Mouse (Mus musculus): ENCODE measurements at regions not wholly inside any gene's neighbourhood (a gene's known extent, or its start where the extent isn't known, plus 50 kb on each side); places are given as distances from the start of the nearest gene placed in this dataset.

DNA sequence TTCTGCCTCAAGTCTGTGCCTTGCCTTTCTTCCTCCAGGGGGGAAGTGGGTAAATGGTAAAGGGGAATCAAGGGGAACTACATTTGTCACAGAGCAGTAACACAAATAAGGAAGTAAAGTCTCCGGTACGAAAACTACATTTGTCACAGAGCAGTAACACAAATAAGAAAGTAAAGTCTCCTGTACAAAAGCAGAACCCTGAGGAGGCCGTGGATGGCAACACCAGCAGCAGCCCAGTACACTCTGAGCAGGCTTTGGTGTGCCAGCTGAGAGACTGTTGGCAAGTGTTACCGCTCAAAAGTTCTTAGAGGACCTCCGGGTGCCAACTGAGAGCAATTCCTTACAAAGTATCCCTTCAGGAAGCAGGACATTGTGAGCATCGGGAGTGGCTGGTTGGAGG lies 90.9 kb downstream of the Hes1 start:
- Histone ChIP-seq H3K9me3 (replicated peaks; ENCODE audit: control insufficient read depth, low read length) (no peaks in the 10 kb centered on the region), H3K4me1 (ENCODE audit: control insufficient read depth, insufficient read depth, low read length) (peaks cover 16% of the 10 kb centered on the region), H3K9ac (ENCODE audit: low read length) (peak overlapping the region; percentile 36; the same call in 1 of the 2 replicates), H3K4me2 (ENCODE audit: low read depth, low read length) (peak overlapping the region; percentile 24; the same call in 1 of the 2 replicates), H3K27ac (ENCODE audit: low read length) (peak overlapping the region; percentile 69; the same call in 1 of the 2 replicates), H3K36me3 (ENCODE audit: control insufficient read depth, insufficient read depth, low read length) (no peaks in the 10 kb centered on the region), H3K4me3 (replicated peaks; ENCODE audit: low read length) (no peak overlapping the region), H3K27me3 (ENCODE audit: control insufficient read depth, insufficient read depth, low read length) (no peaks in the 10 kb centered on the region)
- WGBS = 15% methylated on average over 6 of the region's 6 CpGs
- no peak for ATAC-seq (ENCODE audit: insufficient read depth, low FRiP score)

DNA sequence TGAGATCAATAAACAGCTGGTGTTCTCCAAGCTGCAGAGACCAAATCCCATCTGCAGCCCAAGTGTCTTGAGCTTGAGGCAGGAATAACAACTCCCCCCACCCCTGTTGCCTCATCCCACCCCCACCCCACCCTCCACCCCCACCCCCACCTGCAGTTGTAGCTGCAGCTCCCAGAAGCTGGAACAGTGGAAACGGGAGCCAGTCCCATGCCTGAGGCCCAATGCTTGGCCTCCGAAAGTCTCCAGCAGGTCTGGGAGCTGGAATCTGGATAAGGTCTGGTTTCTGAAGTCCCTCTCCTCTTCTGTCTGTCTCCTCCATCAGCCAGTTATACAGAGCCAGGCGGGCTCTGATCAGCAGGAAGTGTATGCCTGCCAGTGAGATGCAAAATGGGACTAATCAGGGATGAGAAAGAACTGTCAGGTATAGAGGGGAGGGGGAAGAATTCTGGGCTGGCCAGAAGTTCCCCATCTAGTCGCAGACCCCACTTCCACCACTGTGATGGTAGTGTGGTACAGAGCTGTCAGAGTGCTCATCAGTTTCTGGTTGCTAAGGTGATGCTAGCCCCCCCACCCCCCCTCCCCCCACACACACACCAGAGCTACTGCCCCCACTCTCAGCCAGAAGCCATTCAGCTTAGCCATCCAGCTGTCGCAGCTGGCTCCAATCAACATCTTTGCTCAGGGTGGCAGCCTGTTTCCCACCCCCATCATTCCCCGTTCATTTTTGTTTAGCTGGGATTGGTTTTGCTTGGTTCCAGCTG lies 91.5 kb downstream of the Hes1 start:
- H3K4me1 ChIP-seq (ENCODE audit: control insufficient read depth, insufficient read depth, low read length) = peaks cover 16% of the 10 kb centered on the region
- H3K9me3 ChIP-seq (replicated peaks; ENCODE audit: control insufficient read depth, low read length) = no peaks in the 10 kb centered on the region
- H3K27me3 ChIP-seq (ENCODE audit: control insufficient read depth, insufficient read depth, low read length) = no peaks in the 10 kb centered on the region
- no peak overlapping the region for H3K4me3 ChIP-seq (replicated peaks; ENCODE audit: low read length)
- 19% methylated on average over 6 of the region's 6 CpGs for WGBS
- H3K9ac ChIP-seq (ENCODE audit: low read length) = peak overlapping the region; percentile 36; the same call in 1 of the 2 replicates
- peak overlapping the region; percentile 24; the same call in 1 of the 2 replicates for H3K4me2 ChIP-seq (ENCODE audit: low read depth, low read length)
- ATAC-seq (ENCODE audit: insufficient read depth, low FRiP score) = peak; percentile 37; the same call in 1 of the 2 replicates
- peak overlapping the region; percentile 69 for H3K27ac ChIP-seq (ENCODE audit: low read length)
- no peaks in the 10 kb centered on the region for H3K36me3 ChIP-seq (ENCODE audit: control insufficient read depth, insufficient read depth, low read length)

DNA sequence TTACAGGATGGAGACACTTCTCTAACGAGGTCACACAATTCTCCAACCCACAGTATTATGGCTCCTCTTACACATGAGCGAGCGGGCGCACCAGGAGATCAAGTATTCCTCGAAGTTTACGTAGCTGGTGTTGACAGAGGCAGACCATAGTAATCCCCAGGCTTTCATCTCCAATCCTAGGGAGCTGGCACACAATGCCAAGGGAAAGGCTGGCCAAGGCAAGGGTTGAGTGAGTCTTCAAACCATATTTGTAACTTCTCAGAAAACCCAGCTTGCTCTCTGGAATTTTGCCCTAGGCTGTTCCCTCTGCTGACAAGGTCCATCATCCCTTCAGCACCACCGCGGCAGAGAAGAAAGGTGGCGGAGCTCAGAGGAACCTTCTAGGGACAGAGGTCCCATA lies 94.0 kb downstream of the Hes1 start:
- 93% methylated on average over 9 of the region's 9 CpGs for WGBS
- no peak for ATAC-seq (ENCODE audit: insufficient read depth, low FRiP score)
- no peaks in the 10 kb centered on the region for H3K36me3 ChIP-seq (ENCODE audit: control insufficient read depth, insufficient read depth, low read length)

DNA sequence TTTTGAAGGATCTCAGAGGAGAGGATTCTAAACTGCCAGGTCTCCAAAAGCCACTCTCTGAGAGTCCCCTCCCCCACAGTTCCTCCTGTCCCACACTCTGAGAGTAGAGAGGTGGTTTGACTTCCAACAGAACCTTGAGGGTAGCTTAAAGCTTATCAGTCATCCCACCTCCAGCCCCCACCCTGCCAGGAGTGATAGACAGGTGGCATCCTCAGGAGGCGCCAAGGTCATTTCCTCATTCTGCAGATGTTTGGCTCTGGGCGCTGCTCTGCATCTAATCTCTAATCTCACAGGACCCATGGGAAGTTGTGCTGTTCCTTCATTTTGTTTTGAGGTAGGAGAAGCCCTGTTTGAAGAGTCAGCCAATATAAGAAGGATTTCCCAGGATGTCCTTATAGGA lies 96.2 kb downstream of the Hes1 start:
- H3K9ac ChIP-seq (ENCODE audit: low read length) = no peak overlapping the region
- ATAC-seq (ENCODE audit: insufficient read depth, low FRiP score) = no peak
- H3K9me3 ChIP-seq (replicated peaks; ENCODE audit: control insufficient read depth, low read length) = no peaks in the 10 kb centered on the region
- H3K4me1 ChIP-seq (ENCODE audit: control insufficient read depth, insufficient read depth, low read length) = peaks cover 11% of the 10 kb centered on the region
- 35% methylated on average over 2 of the region's 2 CpGs for WGBS
- H3K4me3 ChIP-seq (replicated peaks; ENCODE audit: low read length) = no peak overlapping the region
- H3K27me3 ChIP-seq (ENCODE audit: control insufficient read depth, insufficient read depth, low read length) = no peaks in the 10 kb centered on the region
- no peaks in the 10 kb centered on the region for H3K36me3 ChIP-seq (ENCODE audit: control insufficient read depth, insufficient read depth, low read length)
- H3K4me2 ChIP-seq (ENCODE audit: low read depth, low read length) = no peak overlapping the region
- H3K27ac ChIP-seq (ENCODE audit: low read length) = no peak overlapping the region

More for the DNA sequence above, 94.0 kb downstream of the Hes1 start:
- Histone ChIP-seq H3K4me1 (ENCODE audit: control insufficient read depth, insufficient read depth, low read length) (peaks cover 16% of the 10 kb centered on the region), H3K9ac (ENCODE audit: low read length) (no peak overlapping the region), H3K9me3 (replicated peaks; ENCODE audit: control insufficient read depth, low read length) (no peaks in the 10 kb centered on the region), H3K27ac (ENCODE audit: low read length) (no peak overlapping the region), H3K4me2 (ENCODE audit: low read depth, low read length) (no peak overlapping the region), H3K4me3 (replicated peaks; ENCODE audit: low read length) (no peak overlapping the region), H3K27me3 (ENCODE audit: control insufficient read depth, insufficient read depth, low read length) (no peaks in the 10 kb centered on the region)

DNA sequence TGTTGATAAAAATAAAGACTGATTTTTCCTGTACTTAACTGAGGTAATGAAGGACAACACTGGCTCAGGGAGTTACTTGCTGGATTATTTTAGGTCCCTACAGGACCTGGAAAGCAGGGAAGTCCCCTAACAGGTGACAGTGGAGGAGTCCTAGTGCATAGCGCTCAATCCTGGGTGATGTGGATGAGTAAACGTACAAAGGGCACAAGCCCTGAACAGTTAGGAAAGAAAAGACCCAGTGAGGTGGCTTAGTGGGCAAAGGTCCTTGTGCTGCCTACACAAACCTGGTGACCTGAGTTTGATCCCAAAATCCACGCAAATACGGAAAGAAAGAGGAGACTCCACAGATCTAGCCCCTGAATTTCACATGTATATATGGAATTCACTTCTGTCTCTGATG lies 99.1 kb downstream of the Hes1 start:
- Histone ChIP-seq H3K36me3 (ENCODE audit: control insufficient read depth, insufficient read depth, low read length) (no peaks in the 10 kb centered on the region), H3K4me3 (replicated peaks; ENCODE audit: low read length) (no peak overlapping the region), H3K4me2 (ENCODE audit: low read depth, low read length) (no peak overlapping the region), H3K9me3 (replicated peaks; ENCODE audit: control insufficient read depth, low read length) (no peaks in the 10 kb centered on the region), H3K27me3 (ENCODE audit: control insufficient read depth, insufficient read depth, low read length) (no peaks in the 10 kb centered on the region), H3K4me1 (ENCODE audit: control insufficient read depth, insufficient read depth, low read length) (no peaks in the 10 kb centered on the region; the same call in 1 of the 2 replicates), H3K9ac (ENCODE audit: low read length) (no peak overlapping the region), H3K27ac (ENCODE audit: low read length) (no peak overlapping the region)
- no peak for ATAC-seq (ENCODE audit: insufficient read depth, low FRiP score)
- 64% methylated on average over 4 of the region's 4 CpGs for WGBS

DNA sequence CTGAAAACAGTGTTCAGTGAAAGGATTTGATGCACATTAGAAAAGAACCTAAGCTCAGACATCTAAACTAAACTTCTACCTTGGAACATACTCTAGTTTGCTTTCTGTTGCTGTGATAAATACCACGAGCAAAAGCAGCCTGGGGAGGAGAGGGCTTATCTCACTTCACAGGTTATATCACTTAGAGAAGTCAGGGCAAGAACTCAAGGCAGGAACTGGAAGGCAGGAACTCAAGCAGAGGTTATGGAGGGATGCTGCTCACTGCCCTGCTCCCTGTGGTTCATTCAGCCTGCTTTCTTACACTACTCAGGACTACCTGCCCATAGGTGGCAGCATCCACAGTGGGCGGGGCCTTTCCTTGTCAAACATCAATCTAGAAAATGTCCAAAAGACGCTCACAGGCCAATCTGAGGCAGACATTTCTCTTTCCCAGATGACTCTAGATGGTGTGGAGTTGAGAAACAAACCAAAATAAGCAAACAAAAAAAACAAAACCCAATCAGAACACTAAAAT lies 101.5 kb downstream of the Hes1 start:
- Histone ChIP-seq H3K36me3 (ENCODE audit: control insufficient read depth, insufficient read depth, low read length) (no peaks in the 10 kb centered on the region), H3K27me3 (ENCODE audit: control insufficient read depth, insufficient read depth, low read length) (no peaks in the 10 kb centered on the region)
- WGBS = 74% methylated on average over 3 of the region's 3 CpGs

DNA sequence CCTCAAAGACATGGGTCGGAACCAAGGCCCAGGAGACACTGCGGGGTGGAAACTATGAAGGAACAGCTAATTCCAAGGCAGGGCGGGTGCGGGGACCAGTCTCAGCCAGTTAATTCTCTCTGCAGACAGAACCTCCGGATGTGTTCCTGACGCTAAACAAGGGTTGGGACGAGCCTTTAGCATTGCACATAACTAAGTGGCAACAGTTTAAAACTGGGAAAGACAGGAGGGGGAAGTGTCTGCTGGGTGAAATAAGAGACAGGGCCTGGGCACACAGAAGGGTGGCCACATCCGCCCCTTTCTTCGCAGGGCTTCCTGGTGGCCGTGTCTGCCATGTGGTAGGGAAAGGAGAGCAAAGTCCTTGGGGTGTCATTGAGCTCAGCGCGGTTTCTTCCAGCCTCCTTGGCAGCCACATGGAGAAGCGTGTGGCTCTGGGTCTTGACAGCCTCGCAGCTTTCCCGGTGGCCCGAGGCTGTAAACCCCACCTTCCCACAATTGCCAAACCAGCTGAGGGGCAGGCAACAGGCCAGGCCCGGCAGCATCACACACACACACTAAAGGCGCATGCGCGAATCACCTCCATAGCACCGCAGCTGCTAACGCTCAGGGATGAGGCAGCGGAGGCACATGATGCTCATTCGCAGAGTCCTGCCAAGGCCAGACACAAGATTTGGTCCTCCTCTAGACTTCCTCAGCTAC lies 95.8 kb downstream of the Cpn2 start:
- Histone ChIP-seq H3K9me3 (replicated peaks; ENCODE audit: control insufficient read depth, low read length) (no peaks in the 10 kb centered on the region), H3K27ac (ENCODE audit: low read length) (peak overlapping the region; percentile 84), H3K27me3 (ENCODE audit: control insufficient read depth, insufficient read depth, low read length) (no peaks in the 10 kb centered on the region), H3K9ac (ENCODE audit: low read length) (peak overlapping the region; percentile 3; the same call in 1 of the 2 replicates), H3K4me2 (ENCODE audit: low read depth, low read length) (peak overlapping the region; percentile 14; the same call in 1 of the 2 replicates), H3K36me3 (ENCODE audit: control insufficient read depth, insufficient read depth, low read length) (no peaks in the 10 kb centered on the region), H3K4me1 (ENCODE audit: control insufficient read depth, insufficient read depth, low read length) (peaks cover 36% of the 10 kb centered on the region), H3K4me3 (replicated peaks; ENCODE audit: low read length) (no peak overlapping the region)
- peak; percentile 48; the same call in 1 of the 2 replicates for ATAC-seq (ENCODE audit: insufficient read depth, low FRiP score)
- WGBS = 48% methylated on average over 24 of the region's 24 CpGs

More for the DNA sequence above, 101.5 kb downstream of the Hes1 start:
- no peak overlapping the region for H3K4me3 ChIP-seq (replicated peaks; ENCODE audit: low read length)
- no peak overlapping the region for H3K4me2 ChIP-seq (ENCODE audit: low read depth, low read length)
- no peak overlapping the region for H3K27ac ChIP-seq (ENCODE audit: low read length)
- no peak for ATAC-seq (ENCODE audit: insufficient read depth, low FRiP score)
- peaks cover 3% of the 10 kb centered on the region; the same call in 1 of the 2 replicates for H3K4me1 ChIP-seq (ENCODE audit: control insufficient read depth, insufficient read depth, low read length)
- no peak overlapping the region for H3K9ac ChIP-seq (ENCODE audit: low read length)
- H3K9me3 ChIP-seq (replicated peaks; ENCODE audit: control insufficient read depth, low read length) = no peaks in the 10 kb centered on the region

DNA sequence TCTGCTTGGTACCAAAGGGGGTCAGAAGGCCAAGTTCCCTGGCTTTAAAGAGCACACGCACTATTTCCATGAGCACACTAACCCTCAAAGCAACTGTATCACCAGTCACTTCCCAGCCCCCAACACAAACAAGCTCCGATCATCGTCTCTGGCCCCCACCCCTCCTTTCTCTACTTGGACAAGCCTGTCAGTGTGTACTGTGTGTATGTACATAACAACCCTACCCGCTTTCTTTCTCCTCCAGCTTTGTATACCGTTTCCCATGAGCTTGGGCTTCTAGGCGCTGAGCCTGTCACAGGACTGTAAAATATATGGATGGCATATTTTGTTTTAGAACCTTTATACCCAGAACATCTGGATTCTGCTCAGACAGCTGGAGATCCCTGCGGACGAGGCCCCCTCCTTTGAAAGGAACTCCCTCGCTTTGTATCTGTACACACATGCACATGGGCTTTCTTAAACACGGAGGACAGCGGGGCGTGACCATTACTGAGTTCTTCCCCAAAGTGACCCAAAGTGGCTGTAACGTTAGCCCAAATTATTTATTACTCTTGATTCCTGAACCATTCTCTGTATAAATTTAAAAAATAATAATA lies 95.1 kb downstream of the Cpn2 start:
- WGBS = 25% methylated on average over 13 of the region's 13 CpGs

More for the DNA sequence above, 95.1 kb downstream of the Cpn2 start:
- H3K4me2 ChIP-seq (ENCODE audit: low read depth, low read length) = peak overlapping the region; percentile 14
- H3K4me1 ChIP-seq (ENCODE audit: control insufficient read depth, insufficient read depth, low read length) = peaks cover 36% of the 10 kb centered on the region
- H3K9ac ChIP-seq (ENCODE audit: low read length) = 0 out of 2 replicates have a peak overlapping the region, but pooled peaks have one; percentile 3
- H3K9me3 ChIP-seq (replicated peaks; ENCODE audit: control insufficient read depth, low read length) = no peaks in the 10 kb centered on the region
- peak; percentile 6; the same call in 1 of the 2 replicates for ATAC-seq (ENCODE audit: insufficient read depth, low FRiP score)
- H3K27me3 ChIP-seq (ENCODE audit: control insufficient read depth, insufficient read depth, low read length) = no peaks in the 10 kb centered on the region
- H3K4me3 ChIP-seq (replicated peaks; ENCODE audit: low read length) = no peak overlapping the region
- peak overlapping the region; percentile 84 for H3K27ac ChIP-seq (ENCODE audit: low read length)
- H3K36me3 ChIP-seq (ENCODE audit: control insufficient read depth, insufficient read depth, low read length) = no peaks in the 10 kb centered on the region

All from stomach, embryonic 16.5 days (tissue).